Mouse (Mus musculus): ENCODE data around the gene Hist1h4h.

GRCm38 (mm10) chr13:23541497-23541896 is 10.6 kb downstream of the Hist1h4h start:
- TF ChIP-seq CTCF (IDR thresholded peaks at IDR 0.05; ENCODE audit: low read depth, low read length): no peak
- TF ChIP-seq POLR2A (IDR thresholded peaks at IDR 0.05; ENCODE audit: insufficient read depth, low read length): no peak
- TF ChIP-seq EP300 (IDR thresholded peaks at IDR 0.05; ENCODE audit: insufficient read depth, low read depth, low read length): no peak
